Mouse (Mus musculus): ENCODE results near the gene Sap18b.
"Not testable (repeated sequence)": the region's sequence is repeated elsewhere in the genome, so short reads cannot be mapped to it uniquely, and the experiment has no call there.

Sap18b gene

GRCm38 (mm10) chr8:95825162-95825561 is at the start of gene Sap18b:
Gene Sap18b, plus strand, starts transcription at chr8:95825346.
- TF ChIP-seq GATA4 (IDR thresholded peaks at IDR 0.05; ENCODE audit: insufficient replicate concordance, low read length) = not testable (repeated sequence)

DNA sequence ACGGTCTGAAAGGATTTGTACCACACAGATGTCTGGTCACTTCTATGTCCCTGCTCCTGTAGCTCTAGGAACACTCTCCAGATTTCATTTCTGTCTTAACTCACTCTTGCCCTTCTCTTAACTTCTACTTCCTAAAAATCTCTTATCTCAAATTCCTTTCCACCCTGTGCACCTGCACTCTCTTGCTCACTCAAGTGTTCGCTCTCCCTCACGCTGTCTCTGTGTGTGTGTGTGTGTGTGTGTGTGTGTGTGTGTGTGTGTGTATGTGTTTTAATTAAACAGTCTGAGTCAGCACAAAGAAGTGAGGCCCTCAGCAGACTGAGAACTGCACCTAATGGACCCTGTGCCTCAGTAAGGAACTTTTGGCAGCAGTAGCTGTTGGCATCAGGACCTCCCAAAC is 44.1 kb upstream of the Sap18b start:
- no peak for TF ChIP-seq GATA4 (IDR thresholded peaks at IDR 0.05; ENCODE audit: insufficient replicate concordance, low read length)

GRCm38 (mm10) chr8:95781775-95782174 is 43.4 kb upstream of the Sap18b start:
- no peak for TF ChIP-seq GATA4 (IDR thresholded peaks at IDR 0.05; ENCODE audit: insufficient replicate concordance, low read length)

GRCm38 (mm10) chr8:95782628-95783027 is 42.5 kb upstream of the Sap18b start:
- TF ChIP-seq GATA4 (IDR thresholded peaks at IDR 0.05; ENCODE audit: insufficient replicate concordance, low read length) = no peak

GRCm38 (mm10) chr8:95785591-95785990 is 39.6 kb upstream of the Sap18b start:
- no peak for TF ChIP-seq GATA4 (IDR thresholded peaks at IDR 0.05; ENCODE audit: insufficient replicate concordance, low read length)

DNA sequence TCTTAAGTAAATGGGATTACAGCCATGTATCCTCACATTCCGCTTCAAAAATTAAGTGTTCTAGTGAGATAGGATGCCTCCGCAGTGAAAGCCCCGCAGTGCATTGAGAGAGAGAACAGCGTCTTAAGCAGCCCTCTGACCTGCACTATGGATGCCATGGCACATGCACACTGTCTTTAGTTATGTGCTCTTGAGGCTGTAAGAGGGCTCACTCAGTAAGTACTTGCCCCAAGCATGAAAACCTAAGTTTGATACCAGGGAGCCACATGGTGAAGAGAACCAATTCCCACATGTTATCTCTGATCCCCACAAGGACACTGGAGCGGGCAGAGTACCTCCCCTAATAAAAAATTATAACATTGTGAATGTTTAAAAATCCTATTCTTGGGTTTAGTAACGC is 26.0 kb upstream of the Sap18b start:
- no peak for TF ChIP-seq GATA4 (IDR thresholded peaks at IDR 0.05; ENCODE audit: insufficient replicate concordance, low read length)

GRCm38 (mm10) chr8:95799891-95800290 is 25.3 kb upstream of the Sap18b start:
- TF ChIP-seq GATA4 (IDR thresholded peaks at IDR 0.05; ENCODE audit: insufficient replicate concordance, low read length) = no peak

DNA sequence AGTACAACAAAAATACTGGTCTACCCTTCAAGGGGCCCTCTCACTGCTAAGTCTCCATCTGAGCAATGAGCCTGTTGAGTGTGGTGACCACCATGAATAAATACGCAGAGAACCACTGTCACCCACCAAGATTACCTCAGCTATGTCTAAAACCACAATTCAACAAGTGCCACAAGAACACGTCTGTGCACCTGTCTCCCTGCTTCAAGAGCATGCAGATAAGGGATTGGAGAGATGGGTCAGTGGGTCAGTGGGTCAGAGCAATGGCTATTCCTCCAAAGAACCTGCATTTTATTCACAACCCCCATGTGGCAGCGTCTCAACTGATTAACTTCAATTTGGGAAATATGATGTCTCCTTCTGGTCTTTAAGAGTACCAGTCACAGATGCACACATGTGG is 24.8 kb upstream of the Sap18b start:
- no peak for TF ChIP-seq GATA4 (IDR thresholded peaks at IDR 0.05; ENCODE audit: insufficient replicate concordance, low read length)

GRCm38 (mm10) chr8:95801476-95802064 is 23.6 kb upstream of the Sap18b start:
- TF ChIP-seq GATA4 (IDR thresholded peaks at IDR 0.05; ENCODE audit: insufficient replicate concordance, low read length) = no peak

- TF ChIP-seq GATA4 (IDR thresholded peaks at IDR 0.05; ENCODE audit: insufficient replicate concordance, low read length) = no peak
Measured at GRCm38 (mm10) chr8:95802231-95802630, 22.9 kb upstream of the Sap18b start.

DNA sequence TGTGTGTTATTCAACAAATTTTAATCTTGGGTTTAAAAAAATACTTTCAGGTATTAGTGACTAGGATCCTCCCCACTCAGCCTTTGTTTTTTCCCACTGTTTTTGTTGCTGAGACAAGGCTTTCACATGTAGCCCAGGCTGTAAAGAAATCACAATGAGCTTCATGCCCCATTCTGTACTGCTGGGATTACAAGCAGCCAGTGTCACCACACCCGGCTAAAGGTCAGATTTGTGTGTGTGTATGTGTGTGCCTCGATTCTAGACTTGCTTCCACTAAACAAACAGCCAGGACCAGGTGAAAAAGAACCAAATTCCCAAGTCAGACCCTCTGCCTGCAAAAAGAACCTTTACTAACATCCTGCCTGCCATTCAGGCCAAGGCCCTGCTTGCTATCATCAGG is 19.7 kb upstream of the Sap18b start:
- no peak for TF ChIP-seq GATA4 (IDR thresholded peaks at IDR 0.05; ENCODE audit: insufficient replicate concordance, low read length)

GRCm38 (mm10) chr8:95806461-95807191 is 18.5 kb upstream of the Sap18b start:
- TF ChIP-seq GATA4 (IDR thresholded peaks at IDR 0.05; ENCODE audit: insufficient replicate concordance, low read length) = no peak

GRCm38 (mm10) chr8:95807331-95807843 is 17.8 kb upstream of the Sap18b start, which contains the start of gene Cnot1:
Gene Cnot1, minus strand, starts transcription at chr8:95807464.
- peak; percentile 54; the same call in 1 of the 2 replicates for TF ChIP-seq GATA4 (IDR thresholded peaks at IDR 0.05; ENCODE audit: insufficient replicate concordance, low read length)

DNA sequence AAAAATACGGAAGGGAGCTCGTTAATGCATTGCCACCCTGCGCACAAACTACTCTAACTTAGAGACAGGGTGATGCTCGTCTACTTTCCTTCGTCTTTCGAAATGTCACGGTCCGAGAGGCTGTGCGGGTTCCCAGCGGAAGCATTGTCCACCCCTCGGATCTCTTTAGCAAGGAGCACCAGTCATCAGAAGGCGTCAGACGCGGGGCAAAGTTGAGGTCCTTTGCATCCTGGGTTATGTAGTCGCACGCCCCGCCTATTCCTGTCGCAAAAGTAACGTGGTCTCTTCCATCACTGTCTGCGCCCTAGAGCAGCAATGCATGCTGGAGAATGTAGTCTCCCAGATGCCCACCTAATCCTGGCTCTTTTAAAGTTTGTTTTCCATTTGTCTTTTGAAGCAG is 17.3 kb upstream of the Sap18b start:
- no peak for TF ChIP-seq GATA4 (IDR thresholded peaks at IDR 0.05; ENCODE audit: insufficient replicate concordance, low read length)

- TF ChIP-seq GATA4 (IDR thresholded peaks at IDR 0.05; ENCODE audit: insufficient replicate concordance, low read length) = no peak
Measured at GRCm38 (mm10) chr8:95808631-95809030, 16.5 kb upstream of the Sap18b start.

- no peak for TF ChIP-seq GATA4 (IDR thresholded peaks at IDR 0.05; ENCODE audit: insufficient replicate concordance, low read length)
Measured at GRCm38 (mm10) chr8:95809116-95809515, 16.0 kb upstream of the Sap18b start.
